Mouse (Mus musculus): ENCODE results near the gene Pcgf5. TPM values are rescaled to one million over a fixed set of nuclear protein-coding genes. Genes with fewer than 3 reads are reported as not detected.
A peak's percentile ranks its signal among the peaks of the same experiment; 100 is the strongest.

Gene Pcgf5
- total RNA-seq, 2 experiments from 2014 or later, result 58.1 to 71.8 TPM

GRCm38 (mm10) chr19:36477151-36477550 lies 129.0 kb downstream of the Pcgf5 start:
- no peak for ATAC-seq (replicated peaks; ENCODE audit: poor library complexity)

GRCm38 (mm10) chr19:36477684-36478083 lies 129.6 kb downstream of the Pcgf5 start:
- no peak for ATAC-seq (replicated peaks; ENCODE audit: poor library complexity)

DNA sequence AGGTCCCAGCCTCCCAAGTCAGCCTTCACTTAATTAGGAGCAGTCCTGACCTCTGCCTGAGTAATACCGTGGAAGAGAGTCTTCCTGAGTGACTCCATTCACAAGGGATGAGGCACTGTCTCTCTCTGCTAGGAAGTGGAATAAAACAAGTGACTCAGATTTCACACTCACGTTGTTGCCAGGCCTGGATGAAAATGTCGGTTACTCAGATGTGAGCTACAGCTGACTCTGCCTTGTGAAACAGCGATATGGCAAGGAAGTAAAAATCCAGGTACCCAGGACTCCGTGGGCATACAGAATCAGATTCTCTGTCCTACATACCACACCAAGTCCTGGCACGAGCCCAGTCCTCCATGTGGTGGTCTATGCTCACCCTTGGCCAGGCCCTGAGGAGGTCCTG lies 142.8 kb downstream of the Pcgf5 start:
- no peak for ATAC-seq (replicated peaks; ENCODE audit: poor library complexity)

- ATAC-seq (replicated peaks; ENCODE audit: poor library complexity), result peak; percentile 58
These were observed 147.4 kb downstream of the Pcgf5 start for GRCm38 (mm10) chr19:36495555-36495954.

- no peak for ATAC-seq (replicated peaks; ENCODE audit: poor library complexity)
These were observed 148.4 kb downstream of the Pcgf5 start for GRCm38 (mm10) chr19:36496532-36496931.

GRCm38 (mm10) chr19:36497067-36497466 lies 149.0 kb downstream of the Pcgf5 start:
- ATAC-seq (replicated peaks; ENCODE audit: poor library complexity), result no peak

DNA sequence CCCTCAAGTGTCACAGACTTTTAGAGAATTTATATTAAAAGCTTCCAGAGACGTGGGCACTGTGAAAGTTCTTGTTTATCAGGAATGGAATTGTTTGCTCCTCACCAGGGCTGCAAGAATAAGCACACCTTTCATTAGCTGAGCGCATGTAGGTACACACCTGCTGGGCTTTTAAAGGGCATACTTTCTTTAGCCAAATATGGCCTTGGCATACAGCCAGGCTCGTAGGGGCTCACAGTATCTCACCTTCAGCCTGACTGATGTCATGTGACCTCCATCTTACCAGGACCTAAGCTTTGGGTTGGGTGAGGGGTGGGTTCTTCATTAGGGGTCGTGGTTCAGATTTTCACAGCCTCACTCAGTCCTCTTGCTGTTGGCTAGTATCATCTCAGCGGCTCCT lies 149.6 kb downstream of the Pcgf5 start:
- no peak for ATAC-seq (replicated peaks; ENCODE audit: poor library complexity)

DNA sequence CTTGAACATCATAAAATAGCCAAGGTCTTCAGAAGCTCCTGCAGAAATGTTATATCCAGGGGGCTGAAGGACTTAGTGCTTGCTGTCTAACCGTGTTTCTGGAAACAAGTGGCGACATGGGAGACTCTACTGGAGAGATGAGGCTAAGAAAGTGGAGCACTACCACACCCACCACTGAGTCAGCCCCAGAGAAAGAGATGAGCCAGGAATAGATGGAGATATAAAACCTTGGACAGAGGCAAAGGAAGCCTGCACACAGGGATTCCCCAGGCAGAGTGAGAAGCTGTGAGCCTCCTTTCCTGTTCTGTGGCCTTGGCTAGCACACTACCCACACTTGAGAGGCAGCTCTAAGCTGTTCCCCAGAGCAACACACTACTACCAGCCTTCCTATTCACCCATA lies 156.6 kb downstream of the Pcgf5 start:
- ATAC-seq (replicated peaks; ENCODE audit: poor library complexity), result no peak

Other genes with a start within 250 kb of the Pcgf5 start
- gene Ankrd1, start 228.2 kb upstream of the Pcgf5 start, total RNA-seq (2015), result not detected in 2 replicates
- not detected in 2 replicates for gene Ankrd1, start 228.2 kb upstream of the Pcgf5 start, total RNA-seq (2017)
- gene Hectd2, start 206.3 kb downstream of the Pcgf5 start, total RNA-seq (2015), result 3.4 and 4.2 TPM in 2 replicates
- gene Hectd2, start 206.3 kb downstream of the Pcgf5 start, total RNA-seq (2017), result 1.3 and 1.8 TPM in 2 replicates